Mouse (Mus musculus): ENCODE results near the gene Crocc. TPM values are rescaled to one million over a fixed set of nuclear protein-coding genes. Genes with fewer than 3 reads are reported as not detected.

Gene Crocc
- polyA plus RNA-seq, 1 experiment, result 39.4 TPM

DNA sequence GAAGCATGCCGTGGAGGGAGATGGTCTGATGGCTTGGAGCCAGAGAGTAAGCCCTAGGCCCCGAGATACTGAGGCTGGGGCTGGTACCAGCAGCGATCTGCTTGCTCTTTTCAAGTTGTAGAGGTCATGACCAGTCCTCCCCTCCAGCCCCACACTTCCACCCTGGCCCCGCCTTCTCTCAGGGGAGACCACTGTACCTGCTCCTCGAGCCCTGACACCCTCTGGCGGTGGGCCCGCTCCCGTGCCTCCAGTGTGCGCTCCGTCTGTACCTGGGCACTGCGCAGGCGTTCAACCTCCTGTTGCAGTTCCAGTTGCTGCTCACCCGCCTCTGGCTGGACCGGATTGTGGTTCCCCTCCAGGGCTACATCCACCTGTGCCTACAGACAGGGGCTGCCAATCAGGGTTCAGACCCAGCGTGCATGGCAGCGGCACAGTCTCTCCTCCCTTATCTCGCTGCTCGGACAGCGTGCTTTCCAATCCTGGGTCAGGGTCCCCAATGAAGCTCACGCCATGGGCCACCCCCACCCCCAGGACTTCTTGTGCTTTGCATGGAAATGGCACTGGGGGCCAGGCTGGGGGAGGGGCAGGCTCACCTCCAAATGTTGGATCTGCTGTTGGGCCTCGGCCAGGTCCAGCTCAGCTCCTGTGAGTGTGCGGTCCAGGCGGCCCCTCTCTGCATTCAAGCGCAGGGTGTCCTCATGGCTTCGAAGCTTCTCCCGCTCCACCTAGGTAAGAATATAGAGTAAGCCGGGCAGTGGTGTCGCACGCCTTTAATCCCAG lies 42.5 kb downstream of the Crocc start:
- 88% methylated on average over 29 of the region's 29 CpGs for WGBS
- no peaks in the 10 kb centered on the region for H3K27me3 ChIP-seq (ENCODE audit: control insufficient read depth, insufficient read depth, low read length)
- H3K4me3 ChIP-seq (replicated peaks; ENCODE audit: insufficient read depth, low read depth, low read length), result no peak overlapping the region
- H3K4me1 ChIP-seq (ENCODE audit: control insufficient read depth, insufficient read depth, low read length), result peaks cover 31% of the 10 kb centered on the region
- H3K27ac ChIP-seq (ENCODE audit: insufficient read depth, low read length), result no peak overlapping the region
- DNase-seq, result no peak
- TF ChIP-seq POLR2A (IDR thresholded peaks at IDR 0.05; ENCODE audit: borderline replicate concordance, insufficient read depth, low read length) (no peak), CTCF (IDR thresholded peaks at IDR 0.05; ENCODE audit: borderline replicate concordance, insufficient read depth, low read depth, low read length) (no peak)

GRCm38 (mm10) chr4:141016311-141016710 lies 44.0 kb downstream of the Crocc start:
- Histone ChIP-seq H3K4me1 (ENCODE audit: control insufficient read depth, insufficient read depth, low read length) (peaks cover 37% of the 10 kb centered on the region), H3K27me3 (ENCODE audit: control insufficient read depth, insufficient read depth, low read length) (no peaks in the 10 kb centered on the region), H3K27ac (ENCODE audit: insufficient read depth, low read length) (peak overlapping the region; percentile 15; the same call in 1 of the 2 replicates), H3K4me3 (replicated peaks; ENCODE audit: insufficient read depth, low read depth, low read length) (no peak overlapping the region)
- no peak for TF ChIP-seq POLR2A (IDR thresholded peaks at IDR 0.05; ENCODE audit: borderline replicate concordance, insufficient read depth, low read length)
- TF ChIP-seq CTCF (IDR thresholded peaks at IDR 0.05; ENCODE audit: borderline replicate concordance, insufficient read depth, low read depth, low read length), result no peak
- no peak for DNase-seq
- 21% methylated on average over 9 of the region's 9 CpGs for WGBS

- H3K27ac ChIP-seq (ENCODE audit: insufficient read depth, low read length), result no peak overlapping the region
- H3K4me3 ChIP-seq (replicated peaks; ENCODE audit: insufficient read depth, low read depth, low read length), result no peak overlapping the region
- DNase-seq, result no peak
- TF ChIP-seq CTCF (IDR thresholded peaks at IDR 0.05; ENCODE audit: borderline replicate concordance, insufficient read depth, low read depth, low read length), result no peak
- no peak for TF ChIP-seq POLR2A (IDR thresholded peaks at IDR 0.05; ENCODE audit: borderline replicate concordance, insufficient read depth, low read length)
- peaks cover 44% of the 10 kb centered on the region for H3K4me1 ChIP-seq (ENCODE audit: control insufficient read depth, insufficient read depth, low read length)
- WGBS, result 74% methylated on average over 7 of the region's 7 CpGs
- H3K27me3 ChIP-seq (ENCODE audit: control insufficient read depth, insufficient read depth, low read length), result no peaks in the 10 kb centered on the region
Measured at GRCm38 (mm10) chr4:141015356-141015755, 45.0 kb downstream of the Crocc start.

DNA sequence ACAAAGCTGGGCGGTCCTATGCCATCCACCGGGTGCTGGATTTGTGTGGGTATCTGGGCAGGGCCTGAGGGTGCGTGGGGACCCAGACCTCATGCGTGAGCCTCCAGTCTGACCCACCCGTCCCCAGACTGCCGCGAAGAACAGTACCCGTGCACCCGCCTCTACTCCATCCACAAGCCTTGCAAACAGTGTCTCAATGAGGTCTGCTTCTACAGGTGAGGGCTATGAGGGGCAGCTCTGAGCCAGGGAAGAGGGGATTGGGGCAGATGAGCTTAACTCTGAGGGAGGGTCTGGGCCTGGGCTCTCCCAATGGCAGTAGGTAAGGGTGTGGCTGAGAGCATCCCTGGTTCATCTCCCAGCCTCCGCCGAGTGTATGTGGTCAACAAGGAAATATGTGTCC lies 45.5 kb downstream of the Crocc start:
- no peak for TF ChIP-seq CTCF (IDR thresholded peaks at IDR 0.05; ENCODE audit: borderline replicate concordance, insufficient read depth, low read depth, low read length)
- TF ChIP-seq POLR2A (IDR thresholded peaks at IDR 0.05; ENCODE audit: borderline replicate concordance, insufficient read depth, low read length), result no peak
- WGBS, result 94% methylated on average over 11 of the region's 11 CpGs
- H3K27ac ChIP-seq (ENCODE audit: insufficient read depth, low read length), result no peak overlapping the region
- H3K4me1 ChIP-seq (ENCODE audit: control insufficient read depth, insufficient read depth, low read length), result peaks cover 48% of the 10 kb centered on the region
- DNase-seq, result no peak
- H3K27me3 ChIP-seq (ENCODE audit: control insufficient read depth, insufficient read depth, low read length), result no peaks in the 10 kb centered on the region
- no peak overlapping the region for H3K4me3 ChIP-seq (replicated peaks; ENCODE audit: insufficient read depth, low read depth, low read length)

- 82% methylated on average over 8 of the region's 8 CpGs for WGBS
- DNase-seq, result no peak
- H3K27ac ChIP-seq (ENCODE audit: insufficient read depth, low read length), result no peak overlapping the region
- H3K4me1 ChIP-seq (ENCODE audit: control insufficient read depth, insufficient read depth, low read length), result peaks cover 48% of the 10 kb centered on the region
- H3K27me3 ChIP-seq (ENCODE audit: control insufficient read depth, insufficient read depth, low read length), result no peaks in the 10 kb centered on the region
- TF ChIP-seq POLR2A (IDR thresholded peaks at IDR 0.05; ENCODE audit: borderline replicate concordance, insufficient read depth, low read length), result no peak
- TF ChIP-seq CTCF (IDR thresholded peaks at IDR 0.05; ENCODE audit: borderline replicate concordance, insufficient read depth, low read depth, low read length), result no peak
- H3K4me3 ChIP-seq (replicated peaks; ENCODE audit: insufficient read depth, low read depth, low read length), result no peak overlapping the region
Measured at GRCm38 (mm10) chr4:141014114-141014513, 46.2 kb downstream of the Crocc start.

GRCm38 (mm10) chr4:141012558-141012957 lies 47.8 kb downstream of the Crocc start:
- 63% methylated on average over 10 of the region's 10 CpGs for WGBS
- Histone ChIP-seq H3K4me3 (replicated peaks; ENCODE audit: insufficient read depth, low read depth, low read length) (no peak overlapping the region), H3K27ac (ENCODE audit: insufficient read depth, low read length) (0 out of 2 replicates have a peak overlapping the region, but pooled peaks have one; percentile 16), H3K4me1 (ENCODE audit: control insufficient read depth, insufficient read depth, low read length) (peaks cover 59% of the 10 kb centered on the region), H3K27me3 (ENCODE audit: control insufficient read depth, insufficient read depth, low read length) (no peaks in the 10 kb centered on the region)
- TF ChIP-seq CTCF (IDR thresholded peaks at IDR 0.05; ENCODE audit: borderline replicate concordance, insufficient read depth, low read depth, low read length), result no peak
- no peak for TF ChIP-seq POLR2A (IDR thresholded peaks at IDR 0.05; ENCODE audit: borderline replicate concordance, insufficient read depth, low read length)
- DNase-seq, result no peak

- no peak overlapping the region for H3K4me3 ChIP-seq (replicated peaks; ENCODE audit: insufficient read depth, low read depth, low read length)
- H3K4me1 ChIP-seq (ENCODE audit: control insufficient read depth, insufficient read depth, low read length), result peaks cover 51% of the 10 kb centered on the region
- no peaks in the 10 kb centered on the region for H3K27me3 ChIP-seq (ENCODE audit: control insufficient read depth, insufficient read depth, low read length)
- no peak for TF ChIP-seq CTCF (IDR thresholded peaks at IDR 0.05; ENCODE audit: borderline replicate concordance, insufficient read depth, low read depth, low read length)
- TF ChIP-seq POLR2A (IDR thresholded peaks at IDR 0.05; ENCODE audit: borderline replicate concordance, insufficient read depth, low read length), result no peak
- DNase-seq, result peak; percentile 74 to 83
- 0 out of 2 replicates have a peak overlapping the region, but pooled peaks have one; percentile 16 for H3K27ac ChIP-seq (ENCODE audit: insufficient read depth, low read length)
- WGBS, result 30% methylated on average over 14 of the region's 14 CpGs
Measured at GRCm38 (mm10) chr4:141011556-141012328, 48.6 kb downstream of the Crocc start.

All from cerebellum, adult 2 months (tissue).